Mouse (Mus musculus): ENCODE results near the gene Cacna1i.

The Cacna1i gene

GRCm38 (mm10) chr15:80413070-80413469, 126.0 kb downstream of the Cacna1i start:
- no peak for DNase-seq

GRCm38 (mm10) chr15:80413988-80414721, 127.1 kb downstream of the Cacna1i start:
- no peak for DNase-seq

GRCm38 (mm10) chr15:80415132-80415531, 128.1 kb downstream of the Cacna1i start:
- no peak for DNase-seq

GRCm38 (mm10) chr15:80417066-80417465, 130.0 kb downstream of the Cacna1i start:
- DNase-seq = no peak

GRCm38 (mm10) chr15:80418146-80418545, 131.1 kb downstream of the Cacna1i start:
- DNase-seq = no peak

- no peak for DNase-seq
Observed at GRCm38 (mm10) chr15:80430324-80430723, 143.3 kb downstream of the Cacna1i start.

GRCm38 (mm10) chr15:80436961-80437360, 149.9 kb downstream of the Cacna1i start:
- no peak for DNase-seq

- DNase-seq = no peak
Observed at GRCm38 (mm10) chr15:80437996-80438395, 151.0 kb downstream of the Cacna1i start.

GRCm38 (mm10) chr15:80438423-80438822, 151.4 kb downstream of the Cacna1i start:
- no peak for DNase-seq

GRCm38 (mm10) chr15:80440195-80440594, 153.2 kb downstream of the Cacna1i start:
- no peak for DNase-seq

- DNase-seq = no peak
Observed at GRCm38 (mm10) chr15:80445956-80446687, 159.1 kb downstream of the Cacna1i start.
